Mouse (Mus musculus): Measurements from ENCODE around the gene Gm20662. TPM values are rescaled to one million over a fixed set of nuclear protein-coding genes. Genes with fewer than 3 reads are reported as not detected.

Gene Gm20662
- total and polyA plus RNA-seq, 2 experiments from 2014 or later = 0.31 to 3.6 TPM

DNA sequence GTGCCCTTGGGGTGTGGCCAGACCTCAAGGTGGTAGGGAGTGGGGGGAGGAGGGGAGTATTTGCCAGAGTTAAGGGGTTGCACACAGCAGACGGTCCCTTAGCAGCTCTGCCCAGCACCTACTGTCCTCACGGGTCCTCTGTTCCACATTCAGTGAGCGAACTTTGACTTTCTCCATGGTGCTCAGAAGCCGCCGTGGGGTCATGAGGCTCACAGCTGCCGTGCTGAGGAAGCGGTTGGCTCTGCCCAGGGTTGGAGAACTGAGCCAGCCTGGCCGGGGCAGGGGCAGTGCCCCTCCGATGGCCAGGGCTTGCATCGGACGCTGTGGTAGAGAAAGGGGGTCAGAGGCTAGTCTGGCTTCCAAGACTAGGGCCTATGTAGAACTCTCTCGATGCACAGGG lies 67.2 kb downstream of the Gm20662 start:
- Histone ChIP-seq H3K4me2 (ENCODE audit: low read depth, low read length, poor library complexity, severe bottlenecking) (no peak overlapping the region), H3K9ac (replicated peaks; ENCODE audit: low read length, poor library complexity, severe bottlenecking) (no peak overlapping the region), H3K4me3 (ENCODE audit: low read depth, low read length) (no peak overlapping the region), H3K27me3 (ENCODE audit: insufficient read depth, low read length) (no peaks in the 10 kb centered on the region), H3K27ac (ENCODE audit: low read depth, low read length) (no peak overlapping the region), H3K9me3 (ENCODE audit: low read length) (no peaks in the 10 kb centered on the region), H3K36me3 (ENCODE audit: insufficient read depth, low read length) (peaks cover 63% of the 10 kb centered on the region), H3K4me1 (ENCODE audit: insufficient read depth, low read length) (no peaks in the 10 kb centered on the region)
- DNase-seq (ENCODE audit: low spot score) (no peak), ATAC-seq (ENCODE audit: low FRiP score) (no peak)
- 94% methylated on average over 12 of the region's 12 CpGs for WGBS
- no peak for TF ChIP-seq CTCF (IDR thresholded peaks at IDR 0.05)

DNA sequence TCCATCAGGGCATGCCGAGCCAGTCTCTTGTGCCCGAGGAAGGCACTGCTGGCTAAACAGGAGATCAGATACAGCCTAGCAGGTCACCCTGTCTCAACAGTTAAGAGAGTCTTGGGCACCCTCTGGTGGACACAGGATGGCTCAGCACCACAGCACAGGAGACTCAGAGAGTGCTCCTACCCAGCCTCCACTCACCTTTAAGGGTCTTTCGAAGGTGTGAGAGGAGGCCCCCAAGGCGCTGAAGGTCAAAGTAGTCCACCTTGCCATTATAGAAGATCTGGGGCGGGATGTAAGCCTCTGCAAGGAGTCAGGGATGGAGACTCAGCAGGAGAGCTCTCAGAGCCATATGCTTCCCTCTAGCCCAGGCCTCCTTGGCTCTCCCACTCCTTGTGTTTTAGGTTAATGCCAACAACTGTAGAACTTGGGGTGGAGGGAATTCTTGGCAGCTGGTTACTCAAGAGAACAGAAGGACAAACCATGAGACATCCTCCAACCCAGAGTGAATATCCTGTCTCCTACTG lies 69.4 kb downstream of the Gm20662 start:
- no peak overlapping the region for H3K4me2 ChIP-seq (ENCODE audit: low read depth, low read length, poor library complexity, severe bottlenecking)
- H3K9ac ChIP-seq (replicated peaks; ENCODE audit: low read length, poor library complexity, severe bottlenecking) = no peak overlapping the region
- no peaks in the 10 kb centered on the region for H3K27me3 ChIP-seq (ENCODE audit: insufficient read depth, low read length)
- peaks cover 61% of the 10 kb centered on the region for H3K36me3 ChIP-seq (ENCODE audit: insufficient read depth, low read length)
- WGBS = 36% methylated on average over 5 of the region's 5 CpGs
- no peak overlapping the region for H3K4me3 ChIP-seq (ENCODE audit: low read depth, low read length)
- H3K9me3 ChIP-seq (ENCODE audit: low read length) = no peaks in the 10 kb centered on the region
- DNase-seq (ENCODE audit: low spot score) (peak; percentile 68), ATAC-seq (ENCODE audit: low FRiP score) (peak; percentile 70; the same call in 1 of the 2 replicates)
- H3K27ac ChIP-seq (ENCODE audit: low read depth, low read length) = no peak overlapping the region
- H3K4me1 ChIP-seq (ENCODE audit: insufficient read depth, low read length) = no peaks in the 10 kb centered on the region
- peak; percentile 80 for TF ChIP-seq CTCF (IDR thresholded peaks at IDR 0.05)

DNA sequence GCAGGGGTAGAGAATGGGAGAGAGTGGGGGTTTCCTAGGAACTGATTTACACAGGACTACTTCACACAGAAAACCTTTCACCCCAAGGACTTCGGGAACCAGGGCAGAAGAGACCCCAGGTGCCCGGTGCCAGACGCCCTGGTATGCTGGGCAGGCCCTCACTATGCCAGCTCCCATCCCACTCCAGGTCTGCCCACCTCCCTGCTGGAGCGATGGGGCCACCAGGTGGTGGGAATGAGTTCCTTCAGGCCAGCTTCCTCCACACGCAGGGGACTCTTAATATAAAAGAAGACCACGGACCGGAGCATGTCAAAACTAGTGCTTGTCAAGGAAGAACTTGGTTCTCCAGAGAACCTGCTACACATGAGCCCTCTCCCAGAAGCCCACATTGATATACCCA lies 71.0 kb downstream of the Gm20662 start:
- no peak for TF ChIP-seq CTCF (IDR thresholded peaks at IDR 0.05)
- H3K36me3 ChIP-seq (ENCODE audit: insufficient read depth, low read length) = peaks cover 63% of the 10 kb centered on the region
- no peaks in the 10 kb centered on the region for H3K4me1 ChIP-seq (ENCODE audit: insufficient read depth, low read length)
- no peak overlapping the region for H3K27ac ChIP-seq (ENCODE audit: low read depth, low read length)
- ATAC-seq (ENCODE audit: low FRiP score) (no peak), DNase-seq (ENCODE audit: low spot score) (no peak)
- no peak overlapping the region for H3K4me3 ChIP-seq (ENCODE audit: low read depth, low read length)
- H3K4me2 ChIP-seq (ENCODE audit: low read depth, low read length, poor library complexity, severe bottlenecking) = no peak overlapping the region
- H3K27me3 ChIP-seq (ENCODE audit: insufficient read depth, low read length) = no peaks in the 10 kb centered on the region
- H3K9ac ChIP-seq (replicated peaks; ENCODE audit: low read length, poor library complexity, severe bottlenecking) = no peak overlapping the region
- no peaks in the 10 kb centered on the region for H3K9me3 ChIP-seq (ENCODE audit: low read length)
- 80% methylated on average over 7 of the region's 7 CpGs for WGBS

DNA sequence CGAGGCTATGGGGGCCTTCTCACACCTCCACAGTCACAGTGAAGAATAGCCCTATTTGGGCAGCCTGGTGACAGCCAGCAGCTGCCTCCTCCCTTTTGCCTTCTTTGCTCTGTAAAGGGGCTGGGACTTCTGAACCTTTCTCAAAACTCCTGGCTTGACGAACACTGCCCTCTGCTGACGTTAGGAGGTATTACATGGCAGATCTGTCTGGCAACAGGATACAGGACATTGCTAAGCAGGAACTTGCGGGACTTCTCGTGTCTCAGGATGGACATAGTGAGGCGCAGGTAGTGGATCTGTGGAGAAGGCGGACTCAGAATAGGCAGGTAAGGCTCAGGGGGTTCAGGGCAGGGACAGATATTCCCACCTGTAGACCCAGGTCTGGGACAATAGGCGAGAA lies 71.8 kb downstream of the Gm20662 start:
- no peak overlapping the region for H3K27ac ChIP-seq (ENCODE audit: low read depth, low read length)
- ATAC-seq (ENCODE audit: low FRiP score) (peak; percentile 11; the same call in 1 of the 2 replicates), DNase-seq (ENCODE audit: low spot score) (peak; percentile 82)
- peak; percentile 97 for TF ChIP-seq CTCF (IDR thresholded peaks at IDR 0.05)
- H3K4me3 ChIP-seq (ENCODE audit: low read depth, low read length) = no peak overlapping the region
- H3K9ac ChIP-seq (replicated peaks; ENCODE audit: low read length, poor library complexity, severe bottlenecking) = no peak overlapping the region
- no peaks in the 10 kb centered on the region for H3K9me3 ChIP-seq (ENCODE audit: low read length)
- H3K36me3 ChIP-seq (ENCODE audit: insufficient read depth, low read length) = peaks cover 56% of the 10 kb centered on the region
- H3K4me1 ChIP-seq (ENCODE audit: insufficient read depth, low read length) = no peaks in the 10 kb centered on the region
- H3K4me2 ChIP-seq (ENCODE audit: low read depth, low read length, poor library complexity, severe bottlenecking) = no peak overlapping the region
- 17% methylated on average over 8 of the region's 8 CpGs for WGBS
- no peaks in the 10 kb centered on the region for H3K27me3 ChIP-seq (ENCODE audit: insufficient read depth, low read length)

DNA sequence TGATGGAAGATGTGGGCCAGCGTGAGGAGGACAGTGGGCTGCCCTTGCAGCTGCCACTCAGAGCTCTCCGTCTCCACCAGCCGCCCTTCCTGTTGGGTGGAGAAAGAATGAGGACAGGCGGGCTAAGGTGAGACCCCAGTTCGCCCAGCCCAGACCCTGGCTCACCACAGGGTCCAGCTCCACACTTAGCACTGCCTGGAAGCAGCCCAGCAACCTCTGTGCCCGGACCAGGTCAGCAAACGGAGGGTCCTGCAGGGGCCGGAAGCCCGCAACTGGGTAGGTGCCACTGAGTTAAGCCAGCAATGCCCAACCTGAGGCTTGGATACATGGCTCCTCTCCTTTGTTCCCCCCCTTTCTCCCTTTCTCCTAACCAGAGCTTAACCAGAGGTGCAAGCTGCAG lies 72.9 kb downstream of the Gm20662 start:
- Histone ChIP-seq H3K36me3 (ENCODE audit: insufficient read depth, low read length) (peaks cover 45% of the 10 kb centered on the region), H3K9me3 (ENCODE audit: low read length) (no peaks in the 10 kb centered on the region), H3K4me2 (ENCODE audit: low read depth, low read length, poor library complexity, severe bottlenecking) (no peak overlapping the region), H3K27ac (ENCODE audit: low read depth, low read length) (no peak overlapping the region), H3K4me3 (ENCODE audit: low read depth, low read length) (no peak overlapping the region), H3K9ac (replicated peaks; ENCODE audit: low read length, poor library complexity, severe bottlenecking) (no peak overlapping the region), H3K27me3 (ENCODE audit: insufficient read depth, low read length) (no peaks in the 10 kb centered on the region), H3K4me1 (ENCODE audit: insufficient read depth, low read length) (no peaks in the 10 kb centered on the region)
- DNase-seq (ENCODE audit: low spot score) = no peak
- 90% methylated on average over 9 of the region's 9 CpGs for WGBS
- TF ChIP-seq CTCF (IDR thresholded peaks at IDR 0.05) = no peak
- ATAC-seq (ENCODE audit: low FRiP score) = no peak

DNA sequence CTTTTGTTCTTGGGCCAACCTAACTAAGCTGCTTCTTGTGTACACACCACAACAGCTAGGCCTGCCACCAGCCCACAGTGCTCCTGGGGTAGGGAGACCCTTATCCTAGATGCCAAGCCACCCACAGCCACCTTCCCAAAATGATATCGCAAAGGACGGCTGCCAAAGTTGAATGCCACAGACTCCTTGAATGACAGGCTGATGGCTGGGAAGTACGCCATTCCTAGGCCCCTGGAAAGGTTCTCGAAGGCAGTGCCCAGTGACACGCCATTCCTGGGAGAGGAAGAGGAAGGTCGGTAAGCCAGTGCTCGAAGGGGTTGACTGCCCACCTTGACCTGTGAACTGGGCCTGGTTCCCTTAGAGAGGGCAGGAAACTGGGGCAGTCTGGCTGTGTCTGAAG lies 73.4 kb downstream of the Gm20662 start:
- no peak for DNase-seq (ENCODE audit: low spot score)
- WGBS = 93% methylated on average over 7 of the region's 7 CpGs

More for the DNA sequence above, 73.4 kb downstream of the Gm20662 start:
- no peak for ATAC-seq (ENCODE audit: low FRiP score)
- Histone ChIP-seq H3K4me2 (ENCODE audit: low read depth, low read length, poor library complexity, severe bottlenecking) (no peak overlapping the region), H3K9ac (replicated peaks; ENCODE audit: low read length, poor library complexity, severe bottlenecking) (no peak overlapping the region), H3K4me3 (ENCODE audit: low read depth, low read length) (no peak overlapping the region), H3K27ac (ENCODE audit: low read depth, low read length) (no peak overlapping the region), H3K4me1 (ENCODE audit: insufficient read depth, low read length) (no peaks in the 10 kb centered on the region), H3K27me3 (ENCODE audit: insufficient read depth, low read length) (no peaks in the 10 kb centered on the region), H3K36me3 (ENCODE audit: insufficient read depth, low read length) (peaks cover 40% of the 10 kb centered on the region), H3K9me3 (ENCODE audit: low read length) (no peaks in the 10 kb centered on the region)
- TF ChIP-seq CTCF (IDR thresholded peaks at IDR 0.05) = no peak

Measured in midbrain, postnatal 0 days (tissue).